Mouse (Mus musculus): ENCODE data around the gene Slc47a1. TPM values are rescaled to one million over a fixed set of nuclear protein-coding genes. Genes with fewer than 3 reads are reported as not detected.

Slc47a1 gene
- polyA plus RNA-seq, 1 experiment from 2014 or later: not detected

GRCm38 (mm10) chr11:61361515-61362190 lies 16.5 kb downstream of the Slc47a1 start:
- H3K27me3 ChIP-seq (ENCODE audit: control insufficient read depth, insufficient read depth, low read length): no peaks in the 10 kb centered on the region
- DNase-seq: no peak
- no peak overlapping the region for H3K27ac ChIP-seq (replicated peaks; ENCODE audit: low read depth, low read length)
- WGBS: 84% methylated on average over 11 of the region's 11 CpGs
- no peaks in the 10 kb centered on the region for H3K36me3 ChIP-seq (ENCODE audit: control insufficient read depth, insufficient read depth, low read length)
- no peak for ATAC-seq (ENCODE audit: low FRiP score, low TSS enrichment)
- no peaks in the 10 kb centered on the region for H3K4me1 ChIP-seq (ENCODE audit: control insufficient read depth, insufficient read depth, low read length)
- H3K4me2 ChIP-seq (ENCODE audit: low read length): no peak overlapping the region
- H3K9ac ChIP-seq (replicated peaks; ENCODE audit: low read length): no peak overlapping the region
- no peaks in the 10 kb centered on the region for H3K9me3 ChIP-seq (ENCODE audit: control insufficient read depth, low read length)
- no peak overlapping the region for H3K4me3 ChIP-seq (replicated peaks; ENCODE audit: low read depth, low read length)

GRCm38 (mm10) chr11:61356600-61356999 lies 21.5 kb downstream of the Slc47a1 start:
- H3K27ac ChIP-seq (replicated peaks; ENCODE audit: low read depth, low read length): no peak overlapping the region
- no peaks in the 10 kb centered on the region for H3K27me3 ChIP-seq (ENCODE audit: control insufficient read depth, insufficient read depth, low read length)
- H3K9me3 ChIP-seq (ENCODE audit: control insufficient read depth, low read length): no peaks in the 10 kb centered on the region
- no peak overlapping the region for H3K4me2 ChIP-seq (ENCODE audit: low read length)
- H3K36me3 ChIP-seq (ENCODE audit: control insufficient read depth, insufficient read depth, low read length): no peaks in the 10 kb centered on the region
- no peak overlapping the region for H3K4me3 ChIP-seq (replicated peaks; ENCODE audit: low read depth, low read length)
- no peaks in the 10 kb centered on the region for H3K4me1 ChIP-seq (ENCODE audit: control insufficient read depth, insufficient read depth, low read length)
- ATAC-seq (ENCODE audit: low FRiP score, low TSS enrichment): no peak
- 93% methylated on average over 9 of the region's 9 CpGs for WGBS
- H3K9ac ChIP-seq (replicated peaks; ENCODE audit: low read length): no peak overlapping the region
- no peak for DNase-seq

GRCm38 (mm10) chr11:61356111-61356510 lies 22.0 kb downstream of the Slc47a1 start:
- H3K9ac ChIP-seq (replicated peaks; ENCODE audit: low read length): no peak overlapping the region
- no peaks in the 10 kb centered on the region for H3K36me3 ChIP-seq (ENCODE audit: control insufficient read depth, insufficient read depth, low read length)
- no peak overlapping the region for H3K27ac ChIP-seq (replicated peaks; ENCODE audit: low read depth, low read length)
- no peaks in the 10 kb centered on the region for H3K27me3 ChIP-seq (ENCODE audit: control insufficient read depth, insufficient read depth, low read length)
- WGBS: 79% methylated on average over 6 of the region's 6 CpGs
- DNase-seq: no peak
- ATAC-seq (ENCODE audit: low FRiP score, low TSS enrichment): no peak
- H3K4me1 ChIP-seq (ENCODE audit: control insufficient read depth, insufficient read depth, low read length): no peaks in the 10 kb centered on the region
- no peak overlapping the region for H3K4me3 ChIP-seq (replicated peaks; ENCODE audit: low read depth, low read length)
- no peak overlapping the region for H3K4me2 ChIP-seq (ENCODE audit: low read length)
- H3K9me3 ChIP-seq (ENCODE audit: control insufficient read depth, low read length): no peaks in the 10 kb centered on the region

GRCm38 (mm10) chr11:61355351-61355750 lies 22.8 kb downstream of the Slc47a1 start:
- Histone ChIP-seq H3K27me3 (ENCODE audit: control insufficient read depth, insufficient read depth, low read length) (no peaks in the 10 kb centered on the region), H3K4me2 (ENCODE audit: low read length) (no peak overlapping the region), H3K9me3 (ENCODE audit: control insufficient read depth, low read length) (no peaks in the 10 kb centered on the region), H3K4me1 (ENCODE audit: control insufficient read depth, insufficient read depth, low read length) (no peaks in the 10 kb centered on the region), H3K4me3 (replicated peaks; ENCODE audit: low read depth, low read length) (no peak overlapping the region), H3K36me3 (ENCODE audit: control insufficient read depth, insufficient read depth, low read length) (no peaks in the 10 kb centered on the region), H3K9ac (replicated peaks; ENCODE audit: low read length) (no peak overlapping the region), H3K27ac (replicated peaks; ENCODE audit: low read depth, low read length) (no peak overlapping the region)
- ATAC-seq (ENCODE audit: low FRiP score, low TSS enrichment) (no peak), DNase-seq (no peak)
- WGBS: 56% methylated on average over 5 of the region's 5 CpGs

- Histone ChIP-seq H3K9me3 (ENCODE audit: control insufficient read depth, low read length) (no peaks in the 10 kb centered on the region), H3K4me2 (ENCODE audit: low read length) (no peak overlapping the region), H3K27me3 (ENCODE audit: control insufficient read depth, insufficient read depth, low read length) (no peaks in the 10 kb centered on the region), H3K9ac (replicated peaks; ENCODE audit: low read length) (no peak overlapping the region), H3K4me1 (ENCODE audit: control insufficient read depth, insufficient read depth, low read length) (no peaks in the 10 kb centered on the region), H3K27ac (replicated peaks; ENCODE audit: low read depth, low read length) (no peak overlapping the region), H3K4me3 (replicated peaks; ENCODE audit: low read depth, low read length) (no peak overlapping the region), H3K36me3 (ENCODE audit: control insufficient read depth, insufficient read depth, low read length) (no peaks in the 10 kb centered on the region)
- no peak for DNase-seq
- ATAC-seq (ENCODE audit: low FRiP score, low TSS enrichment): no peak
- 86% methylated on average over 6 of the region's 6 CpGs for WGBS
Observed at GRCm38 (mm10) chr11:61354346-61354745, 23.8 kb downstream of the Slc47a1 start.

GRCm38 (mm10) chr11:61353038-61353437 lies 25.1 kb downstream of the Slc47a1 start:
- Histone ChIP-seq H3K36me3 (ENCODE audit: control insufficient read depth, insufficient read depth, low read length) (no peaks in the 10 kb centered on the region), H3K9ac (replicated peaks; ENCODE audit: low read length) (no peak overlapping the region), H3K9me3 (ENCODE audit: control insufficient read depth, low read length) (no peaks in the 10 kb centered on the region), H3K4me3 (replicated peaks; ENCODE audit: low read depth, low read length) (no peak overlapping the region), H3K27me3 (ENCODE audit: control insufficient read depth, insufficient read depth, low read length) (no peaks in the 10 kb centered on the region), H3K4me1 (ENCODE audit: control insufficient read depth, insufficient read depth, low read length) (no peaks in the 10 kb centered on the region), H3K4me2 (ENCODE audit: low read length) (no peak overlapping the region), H3K27ac (replicated peaks; ENCODE audit: low read depth, low read length) (no peak overlapping the region)
- no peak for DNase-seq
- WGBS: 67% methylated on average over 2 of the region's 2 CpGs
- no peak for ATAC-seq (ENCODE audit: low FRiP score, low TSS enrichment)

- DNase-seq: peak; percentile 26
- H3K27ac ChIP-seq (replicated peaks; ENCODE audit: low read depth, low read length): no peak overlapping the region
- ATAC-seq (ENCODE audit: low FRiP score, low TSS enrichment): no peak
- H3K9me3 ChIP-seq (ENCODE audit: control insufficient read depth, low read length): no peaks in the 10 kb centered on the region
- H3K27me3 ChIP-seq (ENCODE audit: control insufficient read depth, insufficient read depth, low read length): no peaks in the 10 kb centered on the region
- no peak overlapping the region for H3K4me2 ChIP-seq (ENCODE audit: low read length)
- H3K4me1 ChIP-seq (ENCODE audit: control insufficient read depth, insufficient read depth, low read length): no peaks in the 10 kb centered on the region
- H3K36me3 ChIP-seq (ENCODE audit: control insufficient read depth, insufficient read depth, low read length): no peaks in the 10 kb centered on the region
- H3K4me3 ChIP-seq (replicated peaks; ENCODE audit: low read depth, low read length): no peak overlapping the region
- WGBS: 50% methylated on average over 9 of the region's 9 CpGs
- H3K9ac ChIP-seq (replicated peaks; ENCODE audit: low read length): no peak overlapping the region
Observed at GRCm38 (mm10) chr11:61352138-61352651, 25.9 kb downstream of the Slc47a1 start.

GRCm38 (mm10) chr11:61349337-61349736 lies 28.8 kb downstream of the Slc47a1 start:
- 17% methylated on average over 8 of the region's 8 CpGs for WGBS
- H3K27me3 ChIP-seq (ENCODE audit: control insufficient read depth, insufficient read depth, low read length): no peaks in the 10 kb centered on the region; the same call in 1 of the 2 replicates
- no peak overlapping the region for H3K9ac ChIP-seq (replicated peaks; ENCODE audit: low read length)
- H3K4me3 ChIP-seq (replicated peaks; ENCODE audit: low read depth, low read length): no peak overlapping the region
- no peak overlapping the region for H3K27ac ChIP-seq (replicated peaks; ENCODE audit: low read depth, low read length)
- DNase-seq (peak; percentile 46), ATAC-seq (ENCODE audit: low FRiP score, low TSS enrichment) (no peak)
- no peaks in the 10 kb centered on the region for H3K9me3 ChIP-seq (ENCODE audit: control insufficient read depth, low read length)
- no peaks in the 10 kb centered on the region for H3K36me3 ChIP-seq (ENCODE audit: control insufficient read depth, insufficient read depth, low read length)
- H3K4me2 ChIP-seq (ENCODE audit: low read length): no peak overlapping the region
- H3K4me1 ChIP-seq (ENCODE audit: control insufficient read depth, insufficient read depth, low read length): no peaks in the 10 kb centered on the region

- Histone ChIP-seq H3K4me2 (ENCODE audit: low read length) (no peak overlapping the region), H3K36me3 (ENCODE audit: control insufficient read depth, insufficient read depth, low read length) (no peaks in the 10 kb centered on the region), H3K27ac (replicated peaks; ENCODE audit: low read depth, low read length) (no peak overlapping the region), H3K4me3 (replicated peaks; ENCODE audit: low read depth, low read length) (no peak overlapping the region), H3K9ac (replicated peaks; ENCODE audit: low read length) (no peak overlapping the region), H3K27me3 (ENCODE audit: control insufficient read depth, insufficient read depth, low read length) (peaks cover 23% of the 10 kb centered on the region), H3K4me1 (ENCODE audit: control insufficient read depth, insufficient read depth, low read length) (peaks cover 5% of the 10 kb centered on the region; the same call in 1 of the 2 replicates), H3K9me3 (ENCODE audit: control insufficient read depth, low read length) (no peaks in the 10 kb centered on the region)
- ATAC-seq (ENCODE audit: low FRiP score, low TSS enrichment) (no peak), DNase-seq (peak; percentile 18)
- WGBS: 64% methylated on average over 8 of the region's 8 CpGs
Observed at GRCm38 (mm10) chr11:61346133-61346532, 32.0 kb downstream of the Slc47a1 start.

Measured in midbrain, embryonic 14.5 days (tissue).